Mouse (Mus musculus) bone marrow, adult 2 months (tissue): ENCODE measurements around the gene Gab3. TPM values are rescaled to one million over a fixed set of nuclear protein-coding genes. Genes with fewer than 3 reads are reported as not detected.
A peak's percentile ranks its signal among the peaks of the same experiment; 100 is the strongest.

ENCODE experiments used
- H3K27ac ChIP-seq: fragments of 200-500 bp; 2 replicates; pipeline ENCODE4 v1.5.1; 2012; ENCODE audit warnings: low read depth, mild to moderate bottlenecking, control low read depth, inconsistent platforms, low read length; ENCODE audit not compliant: control insufficient read depth, poor library complexity, insufficient read depth
- H3K4me1 ChIP-seq: fragments of 200-500 bp; 2 replicates; pipeline ENCODE4 v1.6.1; 2011; ENCODE audit warnings: low read length; ENCODE audit not compliant: control insufficient read depth, insufficient read depth
- H3K4me3 ChIP-seq: fragments of 200-500 bp; replicated peaks from 2 replicates; pipeline ENCODE3; 2011; ENCODE audit warnings: mild to moderate bottlenecking, low read depth, low read length, control low read depth; ENCODE audit not compliant: control insufficient read depth
- CTCF ChIP-seq: fragments of 200-500 bp; IDR thresholded peaks from 2 replicates; pipeline ENCODE4 v1.5.1; 2011; ENCODE audit warnings: low read length, control low read depth; ENCODE audit not compliant: control insufficient read depth, insufficient read depth
- POLR2A ChIP-seq: fragments of 200-500 bp; IDR thresholded peaks from 2 replicates; pipeline ENCODE4 v1.6.1; 2011; ENCODE audit warnings: low read depth, mild to moderate bottlenecking, control low read depth, low read length, borderline replicate concordance; ENCODE audit not compliant: control insufficient read depth
- WGBS: fragments of 180-500 bp; shearing (Covaris S2); methylation state at CpG from one replicate; pipeline ENCODE4 v1.1.7; 2018; 5-methylcytosine and 5-hydroxymethylcytosine counted together
- polyA plus RNA-seq: library from polyadenylated mRNA; stranded (reverse); fragments of >200 nt; gene quantifications from 2 replicates; pipeline ENCODE4 v1.2.4, GENCODE M21; 2011; ENCODE audit warnings: low replicate concordance; ENCODE audit not compliant: missing spikeins, insufficient read depth, insufficient read length

Gene Gab3
- polyA plus RNA-seq, 1 experiment = 6.8 TPM

DNA sequence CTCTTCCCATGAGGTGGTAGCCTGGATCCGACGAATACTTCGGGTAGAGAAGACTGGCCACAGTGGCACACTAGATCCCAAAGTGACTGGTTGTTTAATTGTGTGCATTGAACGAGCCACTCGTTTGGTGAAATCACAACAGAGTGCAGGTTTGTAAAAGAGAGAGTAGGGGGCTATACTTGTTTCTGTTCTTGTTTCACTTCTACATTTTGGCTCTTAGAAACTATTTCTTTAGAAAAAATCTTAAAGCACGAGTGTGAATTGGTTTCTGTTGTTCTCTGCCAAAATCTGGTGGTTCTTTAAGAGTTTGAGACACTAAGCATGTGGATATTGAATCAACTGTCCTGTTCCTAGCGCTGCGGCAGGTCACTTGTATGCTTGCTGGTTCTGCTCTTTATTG, 13.5 kb upstream of the Gab3 start:
- H3K4me1 ChIP-seq = no peaks in the 10 kb centered on the region
- TF ChIP-seq CTCF = no peak
- no peak for TF ChIP-seq POLR2A
- H3K27ac ChIP-seq = no peak overlapping the region
- H3K4me3 ChIP-seq = no peak overlapping the region
- WGBS = 74% methylated on average over 8 of the region's 8 CpGs

DNA sequence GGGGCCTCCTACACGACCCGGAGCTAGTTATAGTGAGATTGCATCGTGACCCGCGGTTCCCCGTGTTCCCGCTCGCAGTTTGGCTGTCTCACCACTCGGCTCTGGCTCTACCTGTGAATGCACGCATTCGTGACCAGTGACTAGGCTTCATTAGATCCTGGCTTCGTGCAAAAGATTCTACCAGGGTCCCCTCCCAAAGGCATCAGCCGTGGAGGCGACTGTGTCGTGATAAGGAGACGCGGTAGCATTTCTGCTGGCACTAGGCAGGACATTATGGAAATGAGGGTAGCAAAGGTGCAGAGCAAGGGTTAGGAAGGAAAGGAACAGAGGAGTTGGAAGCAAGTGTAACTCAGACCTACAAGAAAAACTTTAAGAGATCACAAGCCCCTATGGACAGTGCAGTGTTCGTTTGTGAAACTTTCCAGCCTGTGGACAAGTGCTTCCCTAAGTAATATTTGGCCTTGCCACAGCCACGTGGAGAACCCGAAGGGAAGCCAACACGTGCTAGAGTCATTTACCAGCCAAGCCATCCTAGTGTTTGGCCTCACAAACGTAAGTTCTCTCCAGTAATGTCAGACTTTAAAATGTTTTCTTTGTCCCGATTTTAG, 11.0 kb upstream of the Gab3 start:
- H3K4me3 ChIP-seq = peak overlapping the region; percentile 97
- 14% methylated on average over 23 of the region's 23 CpGs for WGBS
- peak overlapping the region; percentile 45 for H3K27ac ChIP-seq
- no peak for TF ChIP-seq POLR2A
- TF ChIP-seq CTCF = no peak
- no peaks in the 10 kb centered on the region for H3K4me1 ChIP-seq

- Histone ChIP-seq H3K4me1 (no peaks in the 10 kb centered on the region), H3K27ac (peak within 1 kb of the TSS; percentile 45), H3K4me3 (peak within 1 kb of the TSS; percentile 97)
- 9% methylated on average over 29 of the region's 29 CpGs for WGBS
- TF ChIP-seq POLR2A = peak; percentile 70
- 0 out of 2 replicates have a peak, but pooled peaks have one; percentile 7 for TF ChIP-seq CTCF
Measured at GRCm38 (mm10) chrX:75095369-75096162, 10.3 kb upstream of the Gab3 start, which contains the start of gene Dkc1. TSS of gene Dkc1 (plus strand) at chrX:75095854.

GRCm38 (mm10) chrX:75085654-75086053, 396 bp upstream of the Gab3 start:
- H3K27ac ChIP-seq = no peak overlapping the region
- no peak overlapping the region for H3K4me3 ChIP-seq
- no peaks in the 10 kb centered on the region for H3K4me1 ChIP-seq
- TF ChIP-seq POLR2A (no peak), CTCF (no peak)
- WGBS = 14% methylated on average over 1 of the region's 1 CpGs

DNA sequence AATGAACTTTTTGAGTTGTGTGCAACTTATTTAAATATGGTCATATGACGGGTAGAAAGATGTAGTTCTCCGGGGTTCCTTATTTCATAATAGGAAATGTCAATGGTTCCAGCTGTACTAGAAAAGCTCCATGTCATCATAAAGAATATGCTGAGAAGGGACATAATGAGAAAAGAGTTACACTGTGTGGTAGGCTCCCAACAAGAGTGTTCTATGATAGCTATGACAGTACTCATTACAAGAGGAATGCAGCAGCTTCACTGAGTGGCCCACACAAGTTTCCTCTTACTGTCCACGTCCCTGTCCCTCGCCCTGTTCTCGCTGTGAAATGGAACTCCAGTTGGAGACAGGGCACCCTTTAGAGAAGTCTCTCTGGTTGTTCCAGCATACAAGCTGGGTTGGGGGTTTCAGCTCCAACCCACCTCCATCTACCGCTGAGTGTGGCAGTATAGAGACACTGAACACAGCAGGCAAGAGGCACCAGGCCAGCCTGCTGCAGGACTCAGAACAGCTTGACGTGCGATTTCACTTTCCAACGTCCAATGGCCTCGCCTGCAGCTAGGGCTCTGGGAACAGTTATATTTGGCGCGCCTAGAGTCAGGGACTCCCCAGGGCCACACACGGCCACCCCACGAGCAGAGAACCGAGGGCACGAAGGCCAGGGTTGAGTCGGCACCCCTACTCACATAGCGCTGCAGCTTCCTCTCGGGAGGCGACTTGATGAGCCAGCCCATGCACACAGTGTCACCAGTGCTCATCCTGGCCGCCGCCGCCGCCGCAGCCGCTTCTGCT, 1.1 kb downstream of the Gab3 start:
- Histone ChIP-seq H3K4me1 (no peaks in the 10 kb centered on the region), H3K27ac (peak overlapping the region; percentile 71), H3K4me3 (peak overlapping the region; percentile 80)
- TF ChIP-seq CTCF (no peak), POLR2A (no peak)
- 9% methylated on average over 26 of the region's 26 CpGs for WGBS

GRCm38 (mm10) chrX:75082351-75082750, 2.9 kb downstream of the Gab3 start:
- 59% methylated on average over 2 of the region's 2 CpGs for WGBS
- Histone ChIP-seq H3K4me1 (no peaks in the 10 kb centered on the region), H3K4me3 (no peak overlapping the region), H3K27ac (no peak overlapping the region)
- no peak for TF ChIP-seq POLR2A
- peak; percentile 33; the same call in 1 of the 2 replicates for TF ChIP-seq CTCF

- no peak overlapping the region for H3K27ac ChIP-seq
- H3K4me1 ChIP-seq = no peaks in the 10 kb centered on the region; the same call in 1 of the 2 replicates
- 9% methylated on average over 2 of the region's 2 CpGs for WGBS
- H3K4me3 ChIP-seq = no peak overlapping the region
- no peak for TF ChIP-seq POLR2A
- no peak for TF ChIP-seq CTCF
Measured at GRCm38 (mm10) chrX:75056120-75056775, 29.0 kb downstream of the Gab3 start.
